Mouse (Mus musculus): ENCODE data around the gene Irf2bp2. TPM values are rescaled to one million over a fixed set of nuclear protein-coding genes. Genes with fewer than 3 reads are reported as not detected.

Irf2bp2 gene
- polyA plus RNA-seq, 1 experiment = 12.0 TPM

DNA sequence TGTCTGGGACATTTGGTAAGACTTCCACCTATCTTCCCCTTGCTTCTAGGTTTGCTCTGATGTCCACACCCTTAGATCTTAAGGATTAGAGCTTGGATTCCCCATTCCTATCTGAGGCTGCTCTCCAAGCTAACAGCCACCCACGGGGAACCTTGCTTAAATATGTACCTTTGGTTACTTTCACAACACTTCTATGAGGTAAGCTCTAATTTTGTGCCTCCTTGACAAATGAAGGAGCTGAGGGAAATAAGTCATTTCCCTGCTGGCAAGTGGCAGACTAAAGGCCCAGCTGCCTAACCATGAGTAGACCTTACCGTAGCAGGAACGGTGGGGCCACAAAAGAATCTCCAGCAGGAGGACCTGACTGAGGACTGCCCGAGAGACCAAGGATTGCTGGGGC lies 39.0 kb downstream of the Irf2bp2 start:
- H3K4me1 ChIP-seq (ENCODE audit: control insufficient read depth, insufficient read depth, insufficient read length, low read length) = peaks cover 13% of the 10 kb centered on the region
- no peak overlapping the region for H3K27ac ChIP-seq (replicated peaks; ENCODE audit: low read depth, low read length)
- no peak overlapping the region for H3K4me3 ChIP-seq (ENCODE audit: insufficient read depth, low read depth, low read length)

DNA sequence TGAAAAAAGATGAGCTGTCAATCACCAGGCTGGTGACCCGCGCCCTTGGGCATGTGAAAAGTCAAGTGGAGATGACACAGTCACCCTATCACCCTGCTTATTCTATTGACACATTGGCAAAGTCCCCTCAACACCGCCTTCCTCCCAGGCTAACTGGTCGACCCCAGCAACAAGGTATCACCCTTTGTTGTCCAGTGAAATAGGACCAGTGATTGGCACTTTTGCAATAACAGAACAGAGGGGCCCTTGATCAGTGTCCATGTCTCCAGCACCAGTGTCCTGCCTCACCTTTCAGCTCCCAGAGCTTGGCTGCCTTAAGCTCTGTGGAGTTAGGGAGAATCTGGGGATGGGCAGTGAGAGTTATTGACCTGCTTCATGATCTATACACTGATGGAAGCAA lies 41.9 kb downstream of the Irf2bp2 start:
- no peak overlapping the region for H3K4me3 ChIP-seq (ENCODE audit: insufficient read depth, low read depth, low read length)
- H3K4me1 ChIP-seq (ENCODE audit: control insufficient read depth, insufficient read depth, insufficient read length, low read length) = peaks cover 18% of the 10 kb centered on the region
- H3K27ac ChIP-seq (replicated peaks; ENCODE audit: low read depth, low read length) = no peak overlapping the region; the same call in 1 of the 2 replicates

DNA sequence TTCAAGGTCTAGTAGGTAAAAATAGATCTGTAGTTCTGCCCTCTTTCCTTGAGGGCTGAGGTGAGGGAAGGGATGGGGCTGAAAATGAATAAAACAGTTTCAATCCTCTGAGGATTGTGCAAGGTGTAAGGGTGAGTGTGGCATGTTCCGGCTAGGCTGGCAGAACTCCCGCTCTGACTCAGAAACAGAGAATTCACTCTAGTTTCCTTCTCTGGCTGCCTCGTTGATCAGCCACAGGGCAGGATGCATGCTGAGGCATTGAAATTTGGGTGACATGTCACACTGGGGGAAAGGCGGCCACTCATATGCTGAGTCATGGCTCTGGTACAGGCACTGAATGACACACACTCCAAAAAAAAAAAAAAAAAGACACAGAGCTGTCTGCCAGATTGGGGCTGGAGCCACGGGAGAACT lies 42.8 kb downstream of the Irf2bp2 start:
- peaks cover 18% of the 10 kb centered on the region for H3K4me1 ChIP-seq (ENCODE audit: control insufficient read depth, insufficient read depth, insufficient read length, low read length)
- H3K4me3 ChIP-seq (ENCODE audit: insufficient read depth, low read depth, low read length) = no peak overlapping the region
- H3K27ac ChIP-seq (replicated peaks; ENCODE audit: low read depth, low read length) = peak overlapping the region; percentile 83

DNA sequence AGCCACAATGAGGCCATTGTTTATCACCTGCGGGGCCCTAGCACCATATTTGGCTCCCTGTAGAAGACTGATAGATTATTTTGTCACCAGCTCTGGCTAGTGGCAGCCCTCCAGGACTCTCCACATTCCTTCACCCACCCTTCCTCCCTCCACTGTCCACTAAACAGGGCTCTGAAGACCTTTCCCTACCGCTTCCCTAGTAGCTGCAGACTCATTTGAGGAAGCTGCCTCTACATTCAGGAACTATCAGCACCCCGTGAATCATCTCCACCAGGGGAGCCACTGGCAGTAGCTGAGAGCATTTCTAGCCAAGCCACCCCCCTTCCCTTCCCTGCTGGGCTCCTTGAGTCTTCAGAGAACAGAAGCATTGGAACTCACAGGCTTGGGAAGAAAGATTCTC lies 45.9 kb downstream of the Irf2bp2 start:
- Histone ChIP-seq H3K4me3 (ENCODE audit: insufficient read depth, low read depth, low read length) (no peak overlapping the region), H3K27ac (replicated peaks; ENCODE audit: low read depth, low read length) (no peak overlapping the region), H3K4me1 (ENCODE audit: control insufficient read depth, insufficient read depth, insufficient read length, low read length) (peaks cover 16% of the 10 kb centered on the region)

- Histone ChIP-seq H3K4me3 (ENCODE audit: insufficient read depth, low read depth, low read length) (no peak overlapping the region), H3K27ac (replicated peaks; ENCODE audit: low read depth, low read length) (no peak overlapping the region), H3K4me1 (ENCODE audit: control insufficient read depth, insufficient read depth, insufficient read length, low read length) (peaks cover 16% of the 10 kb centered on the region)
Observed at GRCm38 (mm10) chr8:126547361-126547760, 46.4 kb downstream of the Irf2bp2 start.

DNA sequence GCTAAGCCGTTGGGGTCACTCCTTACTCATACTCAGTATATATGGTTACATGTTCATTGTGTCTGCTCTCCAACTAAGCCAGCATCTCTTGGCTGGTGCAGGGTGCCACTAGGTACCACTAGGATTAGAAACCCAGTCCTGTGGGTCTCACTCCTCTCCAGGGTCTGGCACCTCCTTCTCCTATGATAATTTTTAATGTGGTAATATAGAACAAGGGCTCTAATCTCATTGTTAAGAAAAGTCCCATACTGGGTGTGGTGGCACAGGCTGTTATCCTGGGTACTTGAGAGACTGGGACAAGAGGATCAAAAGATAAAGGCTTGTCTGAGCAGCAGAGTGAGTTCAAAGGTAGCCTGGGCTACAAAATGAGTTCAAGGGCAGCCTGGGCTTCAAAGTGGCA lies 47.3 kb downstream of the Irf2bp2 start:
- H3K27ac ChIP-seq (replicated peaks; ENCODE audit: low read depth, low read length) = no peak overlapping the region
- H3K4me1 ChIP-seq (ENCODE audit: control insufficient read depth, insufficient read depth, insufficient read length, low read length) = peaks cover 12% of the 10 kb centered on the region
- H3K4me3 ChIP-seq (ENCODE audit: insufficient read depth, low read depth, low read length) = no peak overlapping the region

- H3K4me1 ChIP-seq (ENCODE audit: control insufficient read depth, insufficient read depth, insufficient read length, low read length) = peaks cover 5% of the 10 kb centered on the region
- H3K4me3 ChIP-seq (ENCODE audit: insufficient read depth, low read depth, low read length) = no peak overlapping the region
- H3K27ac ChIP-seq (replicated peaks; ENCODE audit: low read depth, low read length) = no peak overlapping the region
Observed at GRCm38 (mm10) chr8:126543407-126543806, 50.4 kb downstream of the Irf2bp2 start.

DNA sequence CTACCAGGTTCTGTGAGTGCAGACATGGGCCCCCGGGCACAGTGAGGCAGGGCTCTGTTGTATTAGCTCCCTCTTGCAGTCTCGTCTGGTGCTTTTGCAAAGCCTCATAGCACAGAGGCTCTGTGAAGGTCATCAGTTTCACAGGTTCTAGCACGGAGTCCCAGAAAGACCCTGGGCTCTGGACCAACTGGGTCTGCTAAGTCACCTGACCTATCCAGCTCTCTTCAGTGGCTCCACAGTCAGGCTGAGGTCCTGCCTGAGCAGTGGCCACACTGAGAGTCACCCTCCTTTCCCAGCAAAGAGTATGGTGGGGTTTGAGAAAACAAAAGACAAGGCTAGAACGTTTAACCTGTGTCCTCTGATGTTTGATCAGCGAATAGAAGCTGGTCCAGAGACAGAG lies 51.0 kb downstream of the Irf2bp2 start:
- Histone ChIP-seq H3K4me3 (ENCODE audit: insufficient read depth, low read depth, low read length) (no peak overlapping the region), H3K27ac (replicated peaks; ENCODE audit: low read depth, low read length) (no peak overlapping the region), H3K4me1 (ENCODE audit: control insufficient read depth, insufficient read depth, insufficient read length, low read length) (peaks cover 5% of the 10 kb centered on the region)

GRCm38 (mm10) chr8:126542090-126542689 lies 51.6 kb downstream of the Irf2bp2 start:
- no peak overlapping the region for H3K27ac ChIP-seq (replicated peaks; ENCODE audit: low read depth, low read length)
- peaks cover 3% of the 10 kb centered on the region for H3K4me1 ChIP-seq (ENCODE audit: control insufficient read depth, insufficient read depth, insufficient read length, low read length)
- no peak overlapping the region for H3K4me3 ChIP-seq (ENCODE audit: insufficient read depth, low read depth, low read length)

DNA sequence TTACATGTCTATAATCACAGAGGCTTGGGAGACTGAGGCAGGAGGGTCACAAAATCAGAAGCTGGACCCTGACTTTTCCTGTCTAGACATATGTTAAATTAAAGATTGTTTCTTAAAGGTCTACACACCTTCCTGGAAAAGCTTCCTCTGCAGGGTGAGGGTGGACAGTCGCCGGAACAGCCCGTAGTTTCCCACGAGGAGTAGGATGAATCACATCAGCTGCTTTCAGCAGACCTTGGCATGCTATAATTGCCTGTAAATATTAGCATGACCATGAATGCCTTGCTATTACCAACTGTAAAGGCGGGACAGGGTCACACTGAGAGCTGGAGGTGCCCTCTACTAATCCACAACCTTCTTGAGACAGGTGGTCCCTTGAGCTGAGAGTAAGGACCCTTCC lies 53.5 kb downstream of the Irf2bp2 start:
- H3K4me1 ChIP-seq (ENCODE audit: control insufficient read depth, insufficient read depth, insufficient read length, low read length) = peaks cover 5% of the 10 kb centered on the region
- no peak overlapping the region for H3K27ac ChIP-seq (replicated peaks; ENCODE audit: low read depth, low read length)
- H3K4me3 ChIP-seq (ENCODE audit: insufficient read depth, low read depth, low read length) = no peak overlapping the region

DNA sequence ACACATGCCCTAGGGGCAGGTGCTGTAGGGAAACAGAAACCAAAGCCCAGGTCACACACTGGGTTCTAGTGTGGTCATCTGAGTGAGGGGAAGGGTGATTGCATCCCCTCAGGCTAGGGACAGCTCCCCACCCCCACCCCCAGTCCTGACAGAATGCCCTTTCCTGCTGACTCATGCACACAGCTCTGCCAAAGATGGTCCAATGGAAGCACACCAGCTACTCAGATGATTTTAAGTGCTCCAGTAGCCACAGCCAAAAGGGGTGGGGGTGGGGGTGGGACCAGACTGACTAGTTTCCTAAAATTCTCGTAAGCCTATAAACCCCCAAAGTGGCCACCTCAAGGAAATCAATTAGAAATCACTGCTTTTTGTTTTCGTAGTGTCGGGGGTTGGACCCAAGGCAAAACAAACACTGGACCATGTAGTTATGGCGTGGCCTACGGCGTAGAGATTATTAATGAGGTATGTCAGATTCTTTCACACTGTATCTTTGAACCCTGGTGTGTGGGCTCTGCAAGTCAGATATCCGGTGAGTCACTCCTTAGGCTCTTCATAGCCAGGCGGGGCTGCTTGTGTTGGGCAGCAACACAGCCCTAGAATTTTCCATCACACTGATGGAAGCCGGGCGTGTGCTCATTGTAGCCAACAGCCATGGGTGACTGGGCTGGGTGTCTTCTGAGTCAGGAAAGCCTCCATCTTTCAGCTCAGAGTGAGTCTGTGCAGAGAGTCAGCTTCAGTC lies 54.3 kb downstream of the Irf2bp2 start:
- Histone ChIP-seq H3K4me1 (ENCODE audit: control insufficient read depth, insufficient read depth, insufficient read length, low read length) (peaks cover 5% of the 10 kb centered on the region), H3K27ac (replicated peaks; ENCODE audit: low read depth, low read length) (no peak overlapping the region), H3K4me3 (ENCODE audit: insufficient read depth, low read depth, low read length) (no peak overlapping the region)

DNA sequence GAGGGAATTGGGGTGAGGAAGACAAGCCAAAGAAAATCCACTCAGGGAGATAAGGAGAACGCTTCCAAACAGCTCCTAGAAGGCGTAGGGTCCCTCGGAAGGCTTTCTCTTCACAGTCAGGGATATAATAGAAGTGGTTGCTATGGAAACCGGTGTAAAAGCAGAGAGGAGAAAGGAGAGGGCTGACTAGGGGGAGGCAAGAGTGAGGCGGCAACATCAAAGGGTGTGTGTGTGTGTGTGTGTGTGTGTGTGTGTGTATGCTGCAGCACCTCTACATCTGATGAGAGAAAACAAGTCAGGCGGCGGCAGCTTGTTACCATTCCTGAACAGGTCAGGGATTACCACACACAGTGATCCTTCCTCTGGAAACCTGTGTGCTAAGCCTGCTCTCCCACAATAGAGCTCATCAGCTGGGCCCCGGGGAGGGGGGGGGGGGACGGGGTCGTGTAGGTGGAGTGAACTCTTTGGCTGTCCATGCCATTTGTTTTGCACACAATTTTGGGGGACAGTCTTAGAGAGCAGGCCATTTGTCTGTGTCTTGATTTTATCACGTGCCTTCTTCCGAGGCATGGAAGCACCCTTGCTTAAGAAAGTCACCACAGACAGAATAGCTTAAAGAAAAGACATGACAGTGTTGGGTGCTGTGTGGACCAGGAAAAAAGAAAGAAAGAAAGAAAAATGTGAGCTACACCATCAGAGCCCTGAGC lies 55.0 kb downstream of the Irf2bp2 start:
- H3K4me1 ChIP-seq (ENCODE audit: control insufficient read depth, insufficient read depth, insufficient read length, low read length) = peaks cover 5% of the 10 kb centered on the region
- no peak overlapping the region for H3K27ac ChIP-seq (replicated peaks; ENCODE audit: low read depth, low read length)
- no peak overlapping the region for H3K4me3 ChIP-seq (ENCODE audit: insufficient read depth, low read depth, low read length)

Other genes with a start within 250 kb of the Irf2bp2 start
- gene Coa6, start 171.5 kb downstream of the Irf2bp2 start, polyA plus RNA-seq (2012; ENCODE audit: insufficient read depth, insufficient read length, missing spikeins) = 84.7 and 93.8 TPM in 2 replicates
- 0.79 and 1.1 TPM in 2 replicates for gene Tarbp1, start 118.9 kb downstream of the Irf2bp2 start, polyA plus RNA-seq (2012; ENCODE audit: insufficient read depth, insufficient read length, missing spikeins)